Mouse (Mus musculus): Measurements from ENCODE around the gene Ank2.
A peak's percentile ranks its signal among the peaks of the same experiment; 100 is the strongest.

The Ank2 gene

DNA sequence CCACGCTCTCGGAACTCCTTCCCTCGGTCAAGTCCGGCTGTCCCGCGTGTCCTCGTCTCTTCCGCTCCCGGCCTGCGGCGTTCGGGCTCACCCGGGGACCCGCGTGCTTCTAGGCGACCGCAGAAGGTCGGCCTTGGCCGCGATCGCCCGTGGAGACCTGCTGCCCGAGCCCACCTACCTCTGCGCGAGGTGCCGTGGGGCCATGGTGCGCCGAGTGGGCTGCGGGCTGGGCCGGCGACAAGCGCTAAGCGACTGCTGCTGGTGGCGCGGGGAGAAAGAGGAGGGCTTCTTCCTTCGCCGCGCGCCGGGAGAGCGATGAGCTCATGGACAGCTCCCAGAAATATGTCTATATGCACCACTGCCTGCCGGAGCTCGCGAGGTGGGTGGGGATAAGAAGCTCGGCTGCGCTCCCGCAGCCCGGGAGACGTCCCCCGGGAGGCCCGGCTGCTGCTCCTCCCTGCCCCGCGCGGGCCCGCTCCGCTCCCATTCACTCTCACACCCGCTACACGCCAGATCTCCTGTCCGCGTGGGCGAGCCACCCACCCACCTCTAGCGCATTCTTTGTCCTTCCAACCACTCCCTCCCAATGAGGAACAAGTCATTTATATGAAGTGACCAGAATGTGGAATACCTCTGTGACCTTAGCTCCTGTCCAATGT lies at the start of gene Ank2:
Gene Ank2 (minus strand): TSS at position 609 of the 659 bp plus-strand sequence.
- DNase-seq (ENCODE audit: low read depth): peak; percentile 17

DNA sequence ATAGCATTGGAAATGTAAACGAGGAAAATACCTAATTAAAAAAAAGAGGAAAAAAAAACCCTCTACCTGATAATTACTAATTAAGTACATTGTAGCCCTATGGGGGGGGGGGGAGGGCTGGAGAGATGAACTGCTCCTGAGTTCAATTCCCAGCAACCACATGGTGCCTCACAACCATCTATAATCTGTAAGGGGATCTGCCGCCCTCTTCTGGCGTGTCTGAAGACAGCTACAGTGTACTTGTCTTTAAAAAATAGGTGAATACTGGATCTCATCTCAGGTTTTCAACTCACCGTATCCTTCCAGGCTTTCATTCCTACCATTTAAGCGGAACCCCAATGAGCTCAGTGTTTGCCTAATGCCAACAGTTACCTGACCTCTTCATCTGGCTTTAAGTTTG lies 48.7 kb upstream of the Ank2 start:
- DNase-seq (ENCODE audit: low read depth): no peak

DNA sequence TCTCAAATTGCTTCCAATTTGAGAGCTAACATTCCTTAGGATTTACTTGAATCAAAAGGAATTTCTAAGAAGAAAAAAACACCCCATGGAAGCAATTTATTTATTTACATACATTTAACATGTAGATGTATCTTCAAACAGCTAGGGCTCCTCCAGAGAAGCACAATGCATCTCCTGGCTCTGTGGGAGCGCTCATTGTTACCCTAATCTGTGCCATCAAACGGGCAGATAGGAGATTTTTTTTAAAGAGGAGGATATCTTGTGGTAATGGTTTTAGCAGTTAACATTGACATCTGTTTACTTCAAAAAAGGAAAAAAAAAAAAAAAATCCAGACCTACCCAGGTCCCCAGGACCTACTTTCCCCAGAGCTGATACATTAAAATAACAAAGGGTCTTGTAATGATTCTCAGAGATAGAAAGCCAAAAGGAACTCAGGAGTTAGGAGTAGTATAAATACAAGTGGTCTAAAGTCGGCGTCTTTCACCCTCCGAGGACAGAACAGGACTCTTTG lies 45.5 kb upstream of the Ank2 start:
- DNase-seq (ENCODE audit: low read depth): no peak

DNA sequence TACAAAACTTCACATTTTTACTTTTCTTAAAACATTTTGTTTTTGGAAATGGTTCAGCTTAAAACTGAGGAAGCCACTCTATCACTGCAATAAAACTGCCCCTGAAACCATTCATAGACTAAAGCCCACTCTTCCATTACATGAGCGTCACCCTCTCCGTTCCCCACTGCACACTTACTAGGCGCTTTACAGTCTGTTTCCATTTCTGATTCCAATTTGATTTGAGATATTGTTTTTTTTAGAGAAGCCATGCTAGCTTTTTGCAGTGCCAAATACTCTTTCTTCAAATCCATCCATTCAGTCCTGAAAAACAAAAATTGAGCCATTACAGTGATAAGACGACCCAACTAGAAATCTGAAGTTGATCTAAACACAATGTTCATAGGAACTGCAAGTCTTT lies 44.8 kb upstream of the Ank2 start:
- DNase-seq (ENCODE audit: low read depth): no peak

DNA sequence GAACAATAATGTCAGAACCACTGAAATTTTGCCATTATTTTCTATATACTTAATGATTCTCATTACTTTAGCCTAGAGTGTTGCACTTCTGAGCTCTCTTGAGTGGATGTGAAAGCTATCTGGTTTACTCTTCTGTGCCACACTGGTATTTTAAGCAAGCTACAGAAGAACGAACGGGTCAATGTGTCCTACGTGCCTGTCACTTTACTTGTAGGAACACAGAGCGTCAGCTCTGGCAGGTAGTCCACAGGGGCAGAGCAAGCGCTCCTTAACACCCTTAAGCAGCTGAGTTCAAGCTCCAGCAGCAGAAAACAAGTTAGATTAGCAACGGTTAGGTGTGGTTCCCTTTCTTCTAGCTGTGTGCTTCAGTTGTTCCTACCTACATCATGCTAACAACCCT lies 40.0 kb upstream of the Ank2 start:
- no peak for DNase-seq (ENCODE audit: low read depth)

DNA sequence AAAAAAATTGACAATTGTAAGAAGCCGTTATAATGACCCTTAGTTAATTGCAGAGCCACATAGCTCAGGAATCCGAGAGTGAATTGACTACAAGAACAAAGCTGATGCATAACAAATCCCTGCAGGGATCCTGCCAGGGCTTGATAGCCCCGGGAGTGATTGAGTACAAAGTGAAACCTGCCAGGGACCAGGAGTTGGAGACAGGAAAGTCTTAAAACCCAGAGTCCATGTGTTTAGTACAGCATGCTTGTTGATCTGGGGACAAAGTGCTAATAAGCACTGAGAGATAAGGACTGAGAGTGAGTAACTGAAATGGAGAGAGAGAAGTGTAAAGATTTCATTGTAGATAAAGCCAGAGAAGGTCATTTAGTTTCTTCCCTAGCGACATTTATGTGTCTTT lies 31.1 kb upstream of the Ank2 start:
- DNase-seq (ENCODE audit: low read depth): no peak

DNA sequence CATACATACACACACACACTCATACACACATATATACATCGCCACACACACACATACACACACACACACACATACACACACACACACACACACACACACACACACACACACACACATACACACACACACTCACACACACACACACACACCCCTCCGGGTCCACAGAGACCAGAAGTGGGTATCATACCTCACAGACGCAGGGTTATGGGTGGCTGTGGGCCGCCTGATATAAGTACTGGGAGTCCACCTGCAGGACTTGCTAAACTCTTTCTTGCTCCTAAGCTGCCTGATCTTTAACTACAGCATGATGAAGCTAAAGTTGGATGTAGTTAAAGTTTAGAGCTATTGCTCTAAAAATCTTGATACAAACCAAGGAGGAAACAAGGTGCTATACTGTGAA lies 30.7 kb upstream of the Ank2 start:
- no peak for DNase-seq (ENCODE audit: low read depth)

DNA sequence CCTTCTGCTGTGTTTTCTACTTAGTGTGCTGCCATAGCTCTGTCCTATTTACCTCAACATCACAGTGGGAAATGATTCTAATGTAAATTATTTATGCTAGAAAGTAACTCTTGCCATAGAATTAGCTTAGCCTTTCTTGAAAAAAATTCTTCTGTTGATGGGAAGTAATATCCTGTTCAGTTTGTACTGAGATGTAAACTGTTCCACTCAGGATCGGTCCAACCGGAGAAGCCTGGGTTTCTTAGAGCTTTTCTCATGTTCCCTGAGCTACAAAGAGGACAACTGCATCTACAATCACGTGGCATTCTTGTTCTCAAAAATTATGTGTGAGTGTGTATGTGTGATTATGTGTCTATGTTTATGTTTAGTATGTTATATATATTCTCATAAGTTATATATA lies 30.1 kb upstream of the Ank2 start:
- DNase-seq (ENCODE audit: low read depth): no peak

DNA sequence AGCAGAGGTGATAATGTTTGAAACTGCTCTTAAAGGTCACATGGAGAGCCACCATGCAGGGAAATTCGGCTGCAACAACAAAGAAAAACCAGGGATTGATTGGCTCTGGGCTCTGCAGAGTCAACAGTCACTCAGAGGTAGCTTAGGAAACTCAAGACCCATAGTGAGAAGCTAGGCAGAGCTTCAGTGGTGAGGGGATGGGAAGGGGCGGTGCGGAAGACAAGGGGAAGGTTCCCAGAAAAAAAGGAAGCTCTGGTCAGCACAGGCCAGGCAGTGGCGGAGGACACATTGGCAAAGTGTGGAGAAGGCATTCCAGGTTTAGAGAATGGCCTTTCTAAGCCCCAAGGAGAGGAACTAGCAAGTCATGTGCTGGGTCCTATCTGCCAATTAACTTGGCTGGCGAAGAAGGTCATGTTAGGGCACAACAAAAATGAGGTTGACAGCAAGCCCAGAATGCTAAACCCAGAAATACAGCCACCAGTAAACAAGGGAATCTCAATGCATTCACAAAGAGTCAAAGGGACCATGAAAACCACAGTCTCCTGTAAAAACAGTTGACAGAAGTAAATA lies 28.4 kb upstream of the Ank2 start:
- no peak for DNase-seq (ENCODE audit: low read depth)

DNA sequence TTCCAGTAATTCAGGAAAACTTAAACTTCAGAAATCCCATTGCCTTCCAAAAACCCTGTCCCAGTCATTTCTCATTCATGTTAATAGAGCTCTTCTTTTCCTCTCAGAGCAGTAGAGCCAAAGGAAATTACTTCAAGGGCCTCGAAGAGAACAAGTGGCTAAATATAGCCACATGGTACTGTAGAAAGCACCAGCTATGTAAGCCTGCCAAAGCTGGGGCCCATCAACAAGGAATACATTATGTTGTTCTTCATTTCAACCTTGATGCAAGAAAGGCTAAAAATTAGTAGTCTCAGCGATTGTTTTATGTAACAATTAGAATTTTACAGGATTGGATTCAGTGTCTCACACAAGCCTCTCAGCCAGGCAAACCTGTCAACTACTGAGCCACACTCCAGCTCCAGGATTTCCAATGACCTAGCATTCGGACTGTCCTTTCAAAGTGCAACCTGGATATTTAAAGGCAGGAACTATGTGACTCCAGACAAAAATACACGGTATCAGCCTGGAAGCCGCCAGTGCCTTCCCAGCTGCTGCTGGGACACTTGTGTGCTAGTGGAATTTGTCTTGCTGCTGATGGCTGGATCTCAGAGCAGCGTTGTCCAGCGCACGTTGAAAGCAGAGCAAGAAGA lies 26.2 kb upstream of the Ank2 start:
- DNase-seq (ENCODE audit: low read depth): no peak

DNA sequence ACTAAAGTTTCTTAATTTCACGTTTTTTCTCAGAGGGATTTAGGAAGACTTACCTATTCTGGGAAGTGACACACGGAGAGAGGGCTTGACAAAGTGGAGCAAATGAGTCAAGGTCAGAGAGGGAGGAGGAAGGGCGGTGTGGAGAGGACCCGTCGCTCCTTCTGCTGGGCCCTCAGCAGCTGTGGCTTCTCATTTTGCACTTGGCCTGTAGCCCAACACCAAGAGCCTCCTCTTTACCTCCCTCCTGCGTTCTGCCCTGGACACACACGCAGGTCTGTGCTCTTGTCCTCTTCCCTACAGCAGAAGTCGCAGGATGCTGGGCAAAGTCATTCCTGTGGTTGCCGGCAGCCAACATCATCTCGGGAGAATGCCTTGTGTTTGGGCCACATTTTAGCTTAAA lies 22.0 kb upstream of the Ank2 start:
- DNase-seq (ENCODE audit: low read depth): no peak

DNA sequence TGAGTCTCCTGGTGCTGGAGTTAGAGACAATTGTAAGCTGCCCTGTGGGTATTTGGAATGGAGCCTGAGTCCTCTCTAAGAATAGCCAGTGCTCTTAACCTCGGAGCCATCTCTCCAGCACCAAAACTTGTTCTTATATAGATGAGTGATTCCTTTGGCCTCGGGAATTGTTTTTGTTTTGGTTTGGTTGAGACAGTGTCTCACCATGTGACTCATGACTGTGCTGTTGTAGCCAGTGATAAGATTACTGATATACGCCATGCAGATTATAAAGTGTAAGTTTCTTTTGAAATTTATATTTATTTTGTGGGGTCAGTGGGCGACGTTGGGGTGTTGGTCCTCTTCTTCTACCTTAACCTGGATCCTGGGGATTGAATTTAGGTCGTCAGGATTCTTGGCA lies 21.1 kb upstream of the Ank2 start:
- DNase-seq (ENCODE audit: low read depth): no peak

DNA sequence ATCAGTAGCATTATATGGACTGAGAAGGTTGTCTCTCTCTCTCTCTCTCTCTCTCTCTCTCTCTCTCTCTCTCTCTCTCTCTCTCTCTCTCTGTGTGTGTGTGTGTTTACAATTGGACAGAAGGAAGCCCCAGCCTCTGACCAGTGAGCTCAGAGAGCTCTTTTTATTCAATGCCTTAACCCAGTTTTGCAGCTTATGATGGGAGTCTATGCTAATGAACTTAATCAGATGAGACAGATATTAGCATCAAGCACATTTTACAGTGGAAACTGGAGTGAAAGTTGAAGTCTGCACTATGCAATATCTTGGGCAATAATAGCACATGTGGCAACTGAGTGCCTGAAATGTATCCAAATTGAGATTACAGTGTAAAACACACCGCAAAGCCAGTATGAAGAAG lies 16.1 kb upstream of the Ank2 start:
- no peak for DNase-seq (ENCODE audit: low read depth)

DNA sequence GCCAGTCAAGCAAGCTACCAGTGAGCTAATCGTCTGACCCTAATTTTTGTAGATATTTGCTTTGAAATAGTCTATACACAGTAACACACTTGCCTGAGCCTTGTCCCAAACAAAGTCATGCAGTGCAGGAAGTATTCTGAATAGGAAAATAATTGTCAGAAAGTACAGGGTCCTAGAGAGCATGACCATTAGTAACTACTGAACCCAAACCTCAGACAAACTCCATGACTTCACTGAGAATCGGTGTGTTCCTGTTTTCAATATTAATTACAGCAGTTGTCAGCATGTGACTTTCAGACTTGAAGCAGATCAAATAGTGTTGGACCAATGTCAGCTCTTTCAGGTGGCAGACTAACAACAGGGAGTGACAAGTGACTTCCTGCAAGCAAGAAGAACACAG lies 14.5 kb upstream of the Ank2 start:
- no peak for DNase-seq (ENCODE audit: low read depth)

DNA sequence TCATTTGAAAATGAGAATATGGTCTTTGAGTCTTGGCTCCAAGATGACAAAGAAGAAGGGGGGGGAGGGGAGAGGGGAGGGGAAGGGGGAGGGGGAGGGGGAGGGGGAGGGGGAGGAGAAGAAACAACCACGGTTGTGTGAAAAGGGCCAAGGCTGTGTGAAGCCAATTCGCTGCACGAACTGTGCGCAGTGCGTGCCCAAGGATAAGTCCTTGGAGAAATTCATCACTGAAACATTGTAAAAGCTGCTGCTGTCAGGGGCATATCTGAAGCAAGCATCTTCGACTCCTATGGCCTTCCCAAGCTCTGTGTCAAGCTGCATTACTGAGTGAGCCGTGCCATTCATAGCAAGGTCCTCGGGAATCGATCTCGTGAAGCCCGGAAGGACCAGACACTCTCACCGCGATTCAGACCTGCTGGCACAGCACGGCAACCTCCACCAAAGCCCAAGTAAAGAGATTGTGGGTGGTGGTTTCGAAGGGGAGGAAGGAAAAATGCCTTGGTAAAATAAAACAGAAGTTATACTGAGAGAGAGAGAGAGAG lies 13.7 kb upstream of the Ank2 start:
- DNase-seq (ENCODE audit: low read depth): no peak

DNA sequence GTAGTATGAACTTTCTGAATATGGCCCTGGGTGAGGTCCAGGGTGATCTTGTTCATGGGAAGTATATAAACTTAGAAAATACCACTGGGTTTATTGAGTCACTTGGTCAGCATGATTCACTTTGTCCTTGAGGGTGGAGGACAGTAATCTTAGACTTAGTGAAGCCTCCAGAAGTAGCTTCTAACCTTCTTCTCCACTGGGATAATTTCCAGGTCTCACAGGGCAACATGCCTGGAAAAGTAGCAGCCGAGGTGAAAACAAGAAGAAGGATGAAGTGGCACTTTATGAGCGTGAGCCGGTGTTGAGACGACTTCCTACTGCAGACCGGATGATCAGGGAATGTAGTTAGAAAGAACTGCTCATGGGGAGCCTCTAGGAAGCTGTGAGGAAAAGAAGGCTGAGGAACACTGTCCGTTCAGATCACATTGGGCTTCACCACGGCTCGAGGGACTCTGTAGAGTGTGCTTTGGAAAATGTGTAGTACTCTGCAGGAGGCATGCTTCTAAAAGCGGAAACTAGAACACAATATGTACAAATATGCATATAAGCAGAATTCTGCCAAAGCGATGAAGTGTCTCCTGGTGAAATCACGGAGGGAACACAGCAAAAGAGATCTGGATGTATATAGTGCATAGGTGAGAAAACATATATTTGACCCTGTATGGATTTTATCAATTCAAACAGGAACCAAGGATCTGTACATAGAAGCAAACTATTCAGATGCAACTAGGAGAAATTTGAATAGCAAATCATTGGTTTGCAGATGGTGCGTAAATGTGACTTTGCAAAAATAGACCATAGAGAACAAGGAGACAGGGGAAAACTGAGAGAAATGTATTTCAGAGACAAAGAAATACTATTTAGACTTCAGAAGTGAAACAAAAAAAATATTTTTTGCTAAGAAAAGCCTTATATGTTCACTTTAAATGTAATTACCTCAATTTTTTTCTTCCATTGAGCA lies 12.9 kb upstream of the Ank2 start:
- DNase-seq (ENCODE audit: low read depth): no peak

DNA sequence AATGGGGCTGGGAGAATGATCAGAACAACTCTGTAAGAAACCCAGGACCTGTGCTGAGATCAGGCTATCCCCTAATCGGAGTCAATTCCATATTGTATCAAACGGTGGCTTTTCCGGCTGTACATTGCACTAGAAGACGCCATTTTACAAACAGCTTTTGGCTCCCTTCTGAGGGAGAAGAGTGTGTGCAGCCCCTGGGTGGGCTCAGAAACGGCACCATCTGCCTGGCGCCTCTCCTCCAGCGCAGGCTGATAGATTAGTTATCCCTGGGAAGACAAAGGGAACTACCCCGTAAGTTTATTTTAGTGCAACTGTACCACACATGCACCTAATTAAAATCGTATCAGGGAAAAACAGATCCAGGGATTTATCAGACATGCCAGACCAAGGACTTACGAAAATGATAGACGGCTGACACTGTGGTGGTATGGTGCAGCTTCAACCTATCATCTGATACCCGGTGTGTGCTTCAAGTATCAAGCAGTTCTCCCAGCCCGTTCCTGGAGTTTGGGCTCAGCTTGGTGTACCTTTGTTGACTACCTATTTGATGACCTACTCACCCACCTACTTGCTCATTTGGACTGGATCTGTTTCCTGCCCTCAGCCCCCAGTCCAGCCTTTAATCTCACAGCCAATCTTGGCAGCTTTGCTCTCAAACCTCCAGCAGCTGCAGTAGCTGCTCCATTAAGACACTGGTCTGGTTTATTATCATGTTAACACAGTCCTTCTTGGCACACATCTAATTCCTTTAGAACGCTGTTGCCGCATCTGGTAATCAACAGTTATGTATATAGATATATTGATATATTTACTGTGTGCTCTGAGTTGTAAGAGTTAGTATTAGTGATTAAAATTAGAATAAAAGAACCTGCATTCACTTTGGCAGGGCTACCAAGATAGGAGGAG lies 9.0 kb upstream of the Ank2 start:
- peak; percentile 11 for DNase-seq (ENCODE audit: low read depth)

DNA sequence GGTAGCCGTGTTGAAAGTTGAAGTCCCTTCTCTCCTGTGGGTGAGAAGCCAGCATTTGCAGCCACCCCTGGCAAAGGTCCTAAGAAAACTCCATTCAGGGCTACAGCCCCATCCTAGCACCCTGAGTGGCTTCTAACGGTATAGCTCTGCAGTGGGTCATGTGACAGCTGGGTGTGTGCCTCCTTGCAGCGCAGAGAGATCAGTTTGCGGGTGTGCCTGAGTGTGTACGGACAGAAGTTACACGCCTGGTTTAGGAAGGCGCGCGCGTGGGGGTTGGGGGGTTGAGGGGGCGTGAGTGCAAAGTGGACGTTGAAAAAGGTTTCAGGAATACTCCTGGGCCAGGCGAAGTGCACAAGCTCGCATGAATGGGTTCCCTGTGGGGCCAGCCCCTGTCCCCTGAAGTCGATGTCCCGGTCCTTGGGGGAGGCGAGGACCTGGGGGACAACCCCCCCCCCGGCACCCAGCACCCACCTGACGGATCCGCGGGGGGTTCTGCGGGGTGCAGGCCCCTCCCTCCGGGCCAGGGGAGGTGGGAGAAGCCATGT lies 881 bp downstream of the Ank2 start:
- DNase-seq (ENCODE audit: low read depth): peak; percentile 21

DNA sequence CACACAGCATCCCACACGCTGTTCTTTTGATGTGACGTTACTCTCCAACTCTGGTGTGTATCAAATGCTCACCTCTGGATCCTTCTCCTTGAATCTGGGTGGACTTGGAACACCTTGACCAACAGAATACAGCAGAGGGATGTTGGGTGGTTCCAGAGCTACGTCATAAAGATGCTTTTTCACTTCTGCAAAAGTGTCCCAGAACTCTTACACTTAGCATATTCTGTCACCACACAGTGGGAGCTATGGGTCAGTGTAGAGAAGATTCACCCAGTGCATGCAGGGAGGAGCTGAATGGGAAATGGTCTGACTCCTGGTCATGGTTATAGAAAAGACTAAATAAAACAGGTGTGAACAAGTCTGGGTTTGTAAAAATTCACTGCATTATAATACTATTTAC lies 6.5 kb downstream of the Ank2 start:
- no peak for DNase-seq (ENCODE audit: low read depth)

DNA sequence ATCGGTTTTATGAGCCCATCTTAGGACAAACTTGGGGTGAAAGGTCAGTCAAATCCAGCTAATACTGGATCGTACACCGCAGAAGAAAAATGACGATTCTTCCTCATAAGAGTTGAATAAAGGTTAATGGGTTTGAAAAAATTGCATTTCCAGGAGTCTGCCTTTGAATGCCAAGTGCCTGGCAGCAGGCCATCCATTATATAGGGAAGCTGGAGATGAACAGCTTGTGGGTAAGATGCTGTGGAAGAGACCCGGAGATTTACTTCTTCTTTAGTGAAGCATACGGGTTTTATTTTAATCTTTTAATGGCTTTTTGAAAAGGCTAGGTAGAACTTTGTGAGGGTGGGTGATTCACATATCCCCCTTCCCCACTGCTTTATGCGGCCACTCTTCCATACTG lies 11.8 kb downstream of the Ank2 start:
- no peak for DNase-seq (ENCODE audit: low read depth)

DNA sequence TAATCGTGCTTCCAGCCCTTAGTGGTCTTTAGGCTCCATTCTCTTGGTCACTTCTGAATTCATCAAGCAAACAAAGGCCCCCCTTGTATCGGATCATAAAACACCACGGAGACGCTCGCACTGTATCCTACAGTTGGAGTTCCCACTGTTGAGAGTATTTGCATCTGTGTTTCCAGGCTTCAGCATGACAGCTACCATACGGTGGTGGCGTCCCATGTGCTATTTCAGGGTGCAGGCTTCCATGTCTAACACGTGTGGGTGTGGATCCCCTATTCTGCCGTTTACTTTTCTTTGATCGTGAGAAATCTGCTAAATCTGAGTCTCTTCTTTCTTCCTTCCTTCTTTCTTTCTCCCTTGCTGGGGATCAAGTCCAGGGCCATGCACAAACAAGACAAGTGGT lies 14.0 kb downstream of the Ank2 start:
- DNase-seq (ENCODE audit: low read depth): no peak
